Mouse (Mus musculus): ENCODE measurements around the gene Psmd4.
"Not testable (repeated sequence)": the region's sequence is repeated elsewhere in the genome, so short reads cannot be mapped to it uniquely, and the experiment has no call there.

The Psmd4 gene

DNA sequence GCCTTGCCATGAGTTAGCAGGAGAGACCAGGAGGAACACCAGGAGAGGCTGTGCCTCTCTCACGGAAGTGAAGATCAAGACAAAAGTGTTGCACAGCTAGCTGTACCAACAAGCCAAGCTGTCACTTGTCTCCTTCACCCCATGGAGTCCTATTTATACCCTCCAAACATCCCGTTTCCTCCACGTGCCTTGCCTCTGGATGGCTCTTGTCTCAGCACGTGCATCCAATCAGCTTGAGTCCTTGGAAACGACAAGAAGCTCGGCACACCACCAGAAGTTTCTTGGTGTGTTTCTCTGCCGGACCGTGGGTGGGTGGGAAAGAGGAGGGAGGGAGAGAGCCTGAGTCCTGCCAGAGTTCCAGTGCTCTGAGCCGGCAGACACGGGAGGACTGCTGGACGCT, 17.9 kb downstream of the Psmd4 start:
- DNase-seq (ENCODE audit: low spot score) = peak; percentile 41

DNA sequence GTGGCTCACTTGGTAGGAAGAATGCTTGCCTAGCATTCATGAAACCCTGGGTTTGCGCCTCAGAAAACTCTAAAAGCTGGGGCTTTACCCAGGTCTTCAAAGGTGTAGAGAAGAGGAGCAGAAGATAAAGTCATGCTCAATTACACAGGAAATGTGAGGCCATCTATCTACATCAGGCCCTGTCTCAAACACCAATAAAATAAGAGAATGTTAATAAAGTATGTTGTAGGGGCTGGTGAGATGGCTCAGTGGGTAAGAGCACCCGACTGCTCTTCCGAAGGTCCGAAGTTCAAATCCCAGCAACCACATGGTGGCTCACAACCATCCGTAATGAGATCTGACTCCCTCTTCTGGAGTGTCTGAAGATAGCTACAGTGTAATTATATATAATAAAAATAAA, 21.5 kb downstream of the Psmd4 start:
- not testable (repeated sequence) for DNase-seq (ENCODE audit: low spot score)

GRCm38 (mm10) chr3:95018741-95019140, 23.7 kb downstream of the Psmd4 start:
- no peak for DNase-seq (ENCODE audit: low spot score)

DNA sequence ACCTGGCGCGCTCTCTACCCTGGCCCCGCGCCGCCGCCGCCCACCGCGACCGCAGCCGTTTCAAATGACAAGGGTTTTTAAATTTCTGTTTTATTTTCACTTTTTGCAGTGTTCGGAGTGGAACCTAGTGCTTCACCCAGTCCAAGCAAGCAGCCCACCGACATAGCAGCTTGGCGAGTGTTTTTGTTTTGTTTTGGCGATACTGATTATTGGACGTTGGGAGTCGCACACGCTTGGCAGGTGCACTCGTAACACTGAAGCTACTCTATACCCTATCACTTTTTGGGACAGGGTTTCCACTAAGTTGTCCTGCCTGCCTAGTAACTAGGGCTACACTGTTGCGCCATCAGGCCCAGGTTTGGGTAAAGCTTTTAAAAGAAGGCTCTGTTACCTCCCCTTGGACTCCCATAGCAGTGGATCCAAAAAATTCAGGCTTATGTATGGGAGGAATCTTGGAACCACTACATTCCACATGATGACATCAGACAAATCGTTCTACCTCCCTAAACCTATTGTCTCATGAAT, 25.8 kb downstream of the Psmd4 start:
- DNase-seq (ENCODE audit: low spot score) = no peak

- peak; percentile 92 for DNase-seq (ENCODE audit: low spot score)
These were observed 26.4 kb downstream of the Psmd4 start for GRCm38 (mm10) chr3:95015891-95016531.

- peak; percentile 98 for DNase-seq (ENCODE audit: low spot score)
These were observed 27.0 kb downstream of the Psmd4 start, which contains the start of gene Zfp687 for GRCm38 (mm10) chr3:95015337-95015872. Gene Zfp687, minus strand, starts transcription at chr3:95015448.

GRCm38 (mm10) chr3:95014428-95015151, 27.8 kb downstream of the Psmd4 start:
- DNase-seq (ENCODE audit: low spot score) = peak; percentile 69

DNA sequence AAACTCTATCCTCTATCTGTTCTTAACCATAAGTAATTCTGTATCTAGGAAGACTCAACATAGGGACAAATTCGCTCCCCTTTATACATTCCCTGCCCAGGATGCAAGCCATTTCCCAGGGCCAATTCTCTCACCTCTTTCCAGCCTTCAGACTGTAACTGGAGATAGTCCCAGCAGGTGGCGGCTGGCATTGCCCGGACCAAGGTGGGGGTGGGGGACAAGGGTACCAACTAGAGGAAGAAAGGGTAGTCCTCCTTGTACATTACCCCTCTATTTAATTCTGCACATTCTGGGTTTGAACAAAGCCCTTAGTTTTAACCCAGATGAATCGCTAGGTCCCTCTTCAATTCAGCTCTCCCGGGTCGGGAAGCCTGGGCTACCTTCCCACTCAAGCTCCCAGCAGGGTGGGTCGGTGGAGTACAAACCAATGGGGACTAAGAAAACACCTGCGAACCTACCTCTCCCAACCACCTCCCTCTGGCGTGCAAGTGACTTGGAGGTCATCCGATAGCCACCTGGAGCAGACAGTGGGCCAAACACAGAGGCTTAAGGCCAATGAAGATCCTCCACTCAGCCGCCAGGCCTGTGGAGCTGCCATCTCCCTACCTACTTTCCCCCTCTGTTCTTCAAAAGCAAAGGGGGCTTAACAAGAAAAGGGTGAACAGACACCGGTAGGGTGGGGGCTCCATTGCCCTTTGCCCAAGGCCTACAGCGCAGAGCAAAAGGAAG, 28.6 kb downstream of the Psmd4 start:
- no peak for DNase-seq (ENCODE audit: low spot score)

GRCm38 (mm10) chr3:95012982-95013381, 29.4 kb downstream of the Psmd4 start:
- DNase-seq (ENCODE audit: low spot score) = no peak

- no peak for DNase-seq (ENCODE audit: low spot score)
These were observed 32.0 kb downstream of the Psmd4 start for GRCm38 (mm10) chr3:95010396-95010795.

DNA sequence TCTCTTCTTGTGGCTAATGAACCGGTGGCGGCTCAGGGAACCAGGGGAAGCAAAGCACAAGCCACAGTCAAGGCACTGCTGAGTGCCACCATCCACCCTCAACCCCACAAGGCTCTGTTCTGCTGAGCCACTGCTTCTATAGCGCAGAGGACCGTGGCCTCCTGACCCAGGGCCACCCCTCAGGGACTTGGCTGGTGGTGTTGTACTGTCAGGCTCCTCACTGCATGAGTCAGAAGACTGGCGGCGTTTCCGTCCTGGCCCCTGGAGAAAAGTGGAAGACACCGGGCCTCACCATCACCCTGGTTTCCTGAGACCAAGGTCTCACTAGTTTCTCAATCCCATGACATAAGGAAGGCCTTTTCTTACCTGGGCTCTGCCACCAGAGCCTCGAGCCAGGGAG, 34.7 kb downstream of the Psmd4 start:
- no peak for DNase-seq (ENCODE audit: low spot score)

DNA sequence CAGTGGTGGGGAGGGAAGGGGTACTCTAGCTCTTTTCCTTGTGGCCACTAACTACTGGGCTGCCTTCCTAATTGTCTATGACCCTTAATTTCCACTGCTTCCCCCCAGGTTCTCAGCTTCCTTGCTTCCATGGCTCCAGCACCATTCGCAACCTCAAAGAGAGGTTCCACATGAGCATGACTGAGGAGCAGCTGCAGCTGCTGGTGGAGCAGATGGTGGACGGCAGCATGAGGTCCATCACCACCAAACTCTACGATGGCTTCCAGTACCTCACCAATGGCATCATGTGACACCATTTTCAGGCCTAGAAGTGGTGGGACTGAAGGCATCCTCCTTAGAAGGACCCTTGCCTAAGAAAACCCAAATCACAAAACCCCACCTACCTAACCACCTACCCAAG, 36.8 kb downstream of the Psmd4 start:
- no peak for DNase-seq (ENCODE audit: low spot score)

DNA sequence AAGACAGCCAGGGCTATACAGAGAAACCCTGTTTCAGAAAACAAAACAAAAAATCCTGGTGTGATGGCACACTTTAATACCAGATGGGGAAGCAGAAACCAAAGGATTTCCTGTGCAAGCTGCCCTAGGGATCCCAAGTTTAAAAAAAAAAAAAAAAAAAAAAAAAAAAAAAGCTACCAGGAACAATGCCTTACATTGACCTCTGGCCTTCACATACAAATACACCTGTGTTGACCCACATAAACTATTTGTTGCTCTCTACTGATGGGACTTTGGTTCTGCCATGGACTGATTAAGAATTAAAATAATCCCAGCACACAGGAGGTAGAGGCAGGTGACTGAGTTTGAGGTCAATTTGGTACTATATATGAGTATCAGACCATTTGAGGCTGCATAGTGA, 39.1 kb downstream of the Psmd4 start:
- no peak for DNase-seq (ENCODE audit: low spot score)

GRCm38 (mm10) chr3:95002569-95002968, 39.8 kb downstream of the Psmd4 start:
- no peak for DNase-seq (ENCODE audit: low spot score)

GRCm38 (mm10) chr3:94996946-94997345, 45.5 kb downstream of the Psmd4 start:
- peak; percentile 60 for DNase-seq (ENCODE audit: low spot score)

- DNase-seq (ENCODE audit: low spot score) = no peak
These were observed 53.2 kb downstream of the Psmd4 start for GRCm38 (mm10) chr3:94989159-94989761.

DNA sequence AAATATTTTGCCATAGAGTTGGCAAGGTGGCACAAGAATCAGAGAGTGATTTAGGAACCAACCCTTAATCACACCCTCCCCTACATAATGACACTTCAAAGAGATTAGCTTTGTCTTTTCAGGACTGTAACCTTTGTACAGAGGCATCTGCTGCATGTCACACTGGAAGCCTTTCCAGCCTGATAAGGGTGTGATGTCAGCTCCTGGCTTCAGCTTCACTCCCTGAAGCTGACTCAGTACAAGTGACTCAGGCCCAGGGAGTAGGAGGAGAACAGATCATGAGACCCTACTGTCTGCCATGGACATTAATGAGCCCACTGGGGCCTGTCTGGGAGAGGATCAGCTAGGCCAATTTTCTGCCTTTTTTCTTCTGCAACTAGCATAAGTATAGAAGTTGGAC, 54.8 kb downstream of the Psmd4 start:
- no peak for DNase-seq (ENCODE audit: low spot score)

- DNase-seq (ENCODE audit: low spot score) = no peak
These were observed 56.9 kb downstream of the Psmd4 start for GRCm38 (mm10) chr3:94985513-94985912.

DNA sequence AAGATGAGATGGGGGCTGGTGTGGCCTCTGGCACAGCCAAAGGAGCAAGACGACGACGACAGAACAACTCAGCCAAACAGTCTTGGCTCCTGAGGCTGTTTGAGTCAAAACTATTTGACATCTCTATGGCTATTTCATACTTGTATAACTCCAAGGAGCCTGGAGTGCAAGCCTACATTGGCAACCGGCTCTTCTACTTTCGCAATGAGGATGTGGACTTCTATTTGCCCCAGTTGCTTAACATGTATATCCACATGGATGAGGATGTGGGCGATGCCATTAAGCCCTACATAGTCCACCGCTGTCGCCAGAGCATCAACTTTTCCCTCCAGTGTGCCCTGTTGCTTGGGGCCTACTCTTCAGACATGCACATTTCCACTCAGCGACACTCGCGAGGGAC, 58.1 kb downstream of the Psmd4 start:
- DNase-seq (ENCODE audit: low spot score) = no peak
